Mouse (Mus musculus) hindbrain, postnatal 0 days (tissue): Measurements from ENCODE around the gene Pxt1. TPM values are rescaled to one million over a fixed set of nuclear protein-coding genes. Genes with fewer than 3 reads are reported as not detected.

Experiments used
- ATAC-seq: fragments of 200-750 bp; cut with Nextera tagmentation; 2 replicates; pipeline ENCODE4 v1.8.0; 2017; ENCODE audit warnings: mild to moderate bottlenecking, moderate TSS enrichment, moderate library complexity
- DNase-seq: peaks from one replicate; pipeline ENCODE4 v3.0.0-alpha.2; 2015; ENCODE audit warnings: low spot score
- H3K27ac ChIP-seq: fragments of 300-500 bp; sonication (generic); 2 replicates; pipeline ENCODE4 v1.5.1; 2014; ENCODE audit warnings: mild to moderate bottlenecking
- H3K27me3 ChIP-seq: fragments of 300-500 bp; sonication (generic); 2 replicates; pipeline ENCODE4 v1.6.1; 2014; ENCODE audit warnings: low read length, mixed read lengths; ENCODE audit not compliant: insufficient read depth
- H3K36me3 ChIP-seq: fragments of 300-500 bp; sonication (generic); 2 replicates; pipeline ENCODE4 v1.6.1; 2014; ENCODE audit warnings: low read length, mixed read lengths; ENCODE audit not compliant: insufficient read depth
- H3K4me1 ChIP-seq: fragments of 300-500 bp; sonication (generic); 2 replicates; pipeline ENCODE4 v1.6.1; 2014; ENCODE audit warnings: antibody characterized with exemption, low read length, mixed read lengths; ENCODE audit not compliant: insufficient read depth
- H3K4me2 ChIP-seq: fragments of 300-500 bp; sonication (generic); 2 replicates; pipeline ENCODE4 v1.6.1; 2014; ENCODE audit warnings: low read depth, mild to moderate bottlenecking, low read length, moderate library complexity, mixed read lengths
- H3K4me3 ChIP-seq: fragments of 300-500 bp; sonication (generic); 2 replicates; pipeline ENCODE4 v1.5.1; 2014; ENCODE audit warnings: low read length
- H3K9ac ChIP-seq: fragments of 300-500 bp; sonication (generic); replicated peaks from 2 replicates; pipeline ENCODE4 v1.6.1; 2014; ENCODE audit warnings: mild to moderate bottlenecking, low read length, moderate library complexity, mixed read lengths
- H3K9me3 ChIP-seq: fragments of 300-500 bp; sonication (generic); 2 replicates; pipeline ENCODE4 v1.6.1; 2016; ENCODE audit warnings: low read length, mixed read lengths
- CTCF ChIP-seq: IDR thresholded peaks from 2 replicates; pipeline ENCODE4 v1.5.1; 2016; ENCODE audit warnings: antibody characterized with exemption, control low read depth, low read depth
- WGBS: fragments of 180-500 bp; shearing (Covaris S2); extraction: QIAGEN DNeasy Blood & Tissue Kit; methylation state at CpG from one replicate; pipeline ENCODE4 v1.1.7; 2014; 5-methylcytosine and 5-hydroxymethylcytosine counted together
- polyA plus RNA-seq: library from polyadenylated mRNA; unstranded; fragments of >200 nt; fragmentation: Nextera tagmentation; extraction: Ambion mirVana; gene quantifications from 2 replicates; pipeline ENCODE4 v1.2.1, GENCODE M21; 2015
- total RNA-seq: library from RNA; depleted of rRNA; stranded (reverse); fragments of >200 nt; gene quantifications from 2 replicates; pipeline ENCODE4 v1.2.3, GENCODE M21; 2014; rRNA removed

The Pxt1 gene
- total and polyA plus RNA-seq, 2 experiments from 2014 or later, result not detected

GRCm38 (mm10) chr17:28896095-28896780 lies 47.4 kb downstream of the Pxt1 start:
- H3K4me2 ChIP-seq, result no peak overlapping the region
- 92% methylated on average over 11 of the region's 11 CpGs for WGBS
- TF ChIP-seq CTCF, result peak; percentile 46
- no peak overlapping the region for H3K9ac ChIP-seq
- no peaks in the 10 kb centered on the region for H3K27me3 ChIP-seq
- H3K27ac ChIP-seq, result no peak overlapping the region
- H3K4me3 ChIP-seq, result no peak overlapping the region
- ATAC-seq, result no peak
- H3K36me3 ChIP-seq, result no peaks in the 10 kb centered on the region
- H3K4me1 ChIP-seq, result no peaks in the 10 kb centered on the region
- DNase-seq, result no peak
- no peaks in the 10 kb centered on the region for H3K9me3 ChIP-seq

DNA sequence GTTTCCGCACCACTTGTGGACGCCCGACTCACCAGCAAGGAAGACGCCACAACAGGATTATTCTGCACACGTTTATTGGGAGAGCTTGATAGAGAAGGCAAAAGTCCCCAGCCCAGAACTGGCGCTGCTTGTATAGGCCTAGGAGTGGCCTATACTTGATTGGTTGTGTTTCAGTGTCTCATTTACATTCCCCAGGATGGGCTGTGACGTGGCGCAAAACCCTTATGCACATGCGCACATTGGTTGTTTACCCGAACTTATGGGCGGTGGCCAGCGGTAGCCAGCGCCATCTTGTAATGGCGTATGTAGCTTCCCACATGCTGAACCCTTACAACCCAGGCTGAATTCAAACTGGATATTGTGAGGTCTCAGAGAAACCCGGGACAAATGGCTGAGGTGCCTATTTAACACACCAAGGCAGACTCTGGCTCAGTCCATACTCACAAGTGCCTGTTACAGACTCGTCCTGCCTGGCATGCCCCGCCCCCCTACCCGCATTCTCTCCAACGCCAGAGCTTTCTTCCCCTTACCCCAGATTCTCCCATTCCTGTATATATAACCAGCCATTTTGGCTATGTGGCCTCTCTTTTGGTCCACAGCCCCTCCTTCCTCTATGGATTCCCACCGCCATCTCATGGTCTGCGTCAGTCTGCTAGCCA lies 48.3 kb downstream of the Pxt1 start:
- ATAC-seq, result no peak
- TF ChIP-seq CTCF, result no peak
- WGBS, result 94% methylated on average over 21 of the region's 21 CpGs

GRCm38 (mm10) chr17:28894050-28894767 lies 49.4 kb downstream of the Pxt1 start:
- Histone ChIP-seq H3K9ac (no peak overlapping the region), H3K27ac (no peak overlapping the region), H3K36me3 (no peaks in the 10 kb centered on the region), H3K4me3 (no peak overlapping the region), H3K4me1 (no peaks in the 10 kb centered on the region), H3K9me3 (no peaks in the 10 kb centered on the region), H3K27me3 (no peaks in the 10 kb centered on the region), H3K4me2 (no peak overlapping the region)
- no peak for DNase-seq
- no peak for ATAC-seq
- no peak for TF ChIP-seq CTCF
- 90% methylated on average over 11 of the region's 11 CpGs for WGBS

More for the DNA sequence above, 48.3 kb downstream of the Pxt1 start:
- no peak overlapping the region for H3K4me3 ChIP-seq
- H3K4me2 ChIP-seq, result no peak overlapping the region
- no peaks in the 10 kb centered on the region for H3K36me3 ChIP-seq
- no peaks in the 10 kb centered on the region for H3K9me3 ChIP-seq
- no peaks in the 10 kb centered on the region for H3K27me3 ChIP-seq
- H3K27ac ChIP-seq, result no peak overlapping the region
- no peaks in the 10 kb centered on the region for H3K4me1 ChIP-seq
- DNase-seq, result no peak
- H3K9ac ChIP-seq, result no peak overlapping the region

GRCm38 (mm10) chr17:28886266-28886665 lies 57.4 kb downstream of the Pxt1 start:
- Histone ChIP-seq H3K9me3 (0 out of 2 replicates have a peak, but pooled peaks cover 3% of the 10 kb centered on the region), H3K4me1 (no peaks in the 10 kb centered on the region), H3K4me2 (no peak overlapping the region), H3K4me3 (no peak overlapping the region), H3K9ac (no peak overlapping the region), H3K27ac (no peak overlapping the region), H3K36me3 (no peaks in the 10 kb centered on the region), H3K27me3 (no peaks in the 10 kb centered on the region)
- DNase-seq (no peak), ATAC-seq (no peak)
- 79% methylated on average over 8 of the region's 8 CpGs for WGBS
- no peak for TF ChIP-seq CTCF

GRCm38 (mm10) chr17:28885231-28885630 lies 58.4 kb downstream of the Pxt1 start:
- Histone ChIP-seq H3K27me3 (no peaks in the 10 kb centered on the region), H3K36me3 (no peaks in the 10 kb centered on the region), H3K9me3 (0 out of 2 replicates have a peak, but pooled peaks cover 3% of the 10 kb centered on the region), H3K9ac (no peak overlapping the region), H3K4me2 (no peak overlapping the region), H3K4me1 (0 out of 2 replicates have a peak, but pooled peaks cover under 1% of the 10 kb centered on the region), H3K27ac (no peak overlapping the region), H3K4me3 (no peak overlapping the region)
- WGBS, result 84% methylated on average over 8 of the region's 8 CpGs
- no peak for TF ChIP-seq CTCF
- DNase-seq (no peak), ATAC-seq (no peak)

Other genes starting within 250 kb of the Pxt1 start
- 2.3 and 4.3 TPM in 2 replicates for gene AC170998.1, start 217.8 kb downstream of the Pxt1 start, total RNA-seq
- 3.1 and 3.4 TPM in 2 replicates for gene AC170998.1, start 217.8 kb downstream of the Pxt1 start, polyA plus RNA-seq
- 0.37 TPM in 1 of 2 replicates, not detected in the other for gene Mapk13, start 174.5 kb downstream of the Pxt1 start, total RNA-seq
- gene Mapk13, start 174.5 kb downstream of the Pxt1 start, polyA plus RNA-seq, result 1.7 and 1.9 TPM in 2 replicates
- 10.1 and 16.5 TPM in 2 replicates for gene Brpf3, start 142.8 kb downstream of the Pxt1 start, total RNA-seq
- gene Brpf3, start 142.8 kb downstream of the Pxt1 start, polyA plus RNA-seq, result 4.5 and 4.7 TPM in 2 replicates
- 0.10 and 0.22 TPM in 2 replicates for gene Pnpla1, start 85.4 kb downstream of the Pxt1 start, total RNA-seq
- 0.08 and 0.09 TPM in 2 replicates for gene Pnpla1, start 85.4 kb downstream of the Pxt1 start, polyA plus RNA-seq
- 5.6 and 13.0 TPM in 2 replicates for gene 4930539E08Rik, start 28.5 kb downstream of the Pxt1 start, total RNA-seq
- gene 4930539E08Rik, start 28.5 kb downstream of the Pxt1 start, polyA plus RNA-seq, result 1.6 and 2.1 TPM in 2 replicates
- 51.5 and 59.9 TPM in 2 replicates for gene Kctd20, start 8.1 kb upstream of the Pxt1 start, total RNA-seq
- 62.9 and 64.1 TPM in 2 replicates for gene Kctd20, start 8.1 kb upstream of the Pxt1 start, polyA plus RNA-seq
- 56.2 and 58.7 TPM in 2 replicates for gene Stk38, start 64.2 kb upstream of the Pxt1 start, total RNA-seq
- gene Stk38, start 64.2 kb upstream of the Pxt1 start, polyA plus RNA-seq, result 52.7 and 60.8 TPM in 2 replicates
- 139 and 147 TPM in 2 replicates for gene Srsf3, start 88.8 kb upstream of the Pxt1 start, total RNA-seq
- 298 and 315 TPM in 2 replicates for gene Srsf3, start 88.8 kb upstream of the Pxt1 start, polyA plus RNA-seq
- 48.9 and 50.0 TPM in 2 replicates for gene Cdkn1a, start 147.1 kb upstream of the Pxt1 start, total RNA-seq
- 242 and 257 TPM in 2 replicates for gene Cdkn1a, start 147.1 kb upstream of the Pxt1 start, polyA plus RNA-seq
- 1.2 TPM in 2 replicates for gene Rab44, start 170.3 kb upstream of the Pxt1 start, total RNA-seq
- gene Rab44, start 170.3 kb upstream of the Pxt1 start, polyA plus RNA-seq, result 0.05 and 0.20 TPM in 2 replicates